Mouse (Mus musculus) spleen, postnatal 36 days (tissue): Measurements from ENCODE around the gene Ppp1cb.
A peak's percentile ranks its signal among the peaks of the same experiment; 100 is the strongest.

Experiments used
- DNase-seq, 2 experiments: peaks; one replicate each; pipeline ENCODE4 v3.0.0; 2022; ENCODE audit warnings: low spot score in 2 of 2, mixed read lengths in 1 of 2

The Ppp1cb gene

GRCm38 (mm10) chr5:32443906-32444305, 14.7 kb upstream of the Ppp1cb start:
- no peak for DNase-seq

- DNase-seq = no peak
These were observed 13.2 kb upstream of the Ppp1cb start for GRCm38 (mm10) chr5:32445287-32445921.

- no peak for DNase-seq
These were observed 12.2 kb upstream of the Ppp1cb start for GRCm38 (mm10) chr5:32446394-32446793.

- no peak for DNase-seq
These were observed 11.8 kb upstream of the Ppp1cb start for GRCm38 (mm10) chr5:32446810-32447209.

GRCm38 (mm10) chr5:32459251-32459881, 723 bp downstream of the Ppp1cb start:
- no peak for DNase-seq

GRCm38 (mm10) chr5:32459882-32460751, 1.5 kb downstream of the Ppp1cb start:
- DNase-seq = peak; percentile 23 to 61

- DNase-seq = peak in 1 of 2 experiments; percentile 24
These were observed 2.3 kb downstream of the Ppp1cb start for GRCm38 (mm10) chr5:32460973-32461372.

- DNase-seq = peak in 1 of 2 experiments; percentile 24
These were observed 13.8 kb downstream of the Ppp1cb start for GRCm38 (mm10) chr5:32472332-32473028.

- DNase-seq = no peak
These were observed 14.3 kb downstream of the Ppp1cb start for GRCm38 (mm10) chr5:32473029-32473352.

GRCm38 (mm10) chr5:32476501-32476900, 17.9 kb downstream of the Ppp1cb start:
- no peak for DNase-seq

GRCm38 (mm10) chr5:32478972-32479371, 20.3 kb downstream of the Ppp1cb start:
- DNase-seq = no peak

- DNase-seq = no peak
These were observed 26.8 kb downstream of the Ppp1cb start for GRCm38 (mm10) chr5:32485430-32485829.

GRCm38 (mm10) chr5:32488044-32488443, 29.4 kb downstream of the Ppp1cb start:
- DNase-seq = no peak

GRCm38 (mm10) chr5:32494084-32494700, 35.5 kb downstream of the Ppp1cb start:
- DNase-seq = no peak

GRCm38 (mm10) chr5:32508766-32509165, 50.1 kb downstream of the Ppp1cb start:
- DNase-seq = no peak

GRCm38 (mm10) chr5:32520381-32520780, 61.7 kb downstream of the Ppp1cb start:
- DNase-seq = peak in 1 of 2 experiments; percentile 4

GRCm38 (mm10) chr5:32549449-32549848, 90.8 kb downstream of the Ppp1cb start:
- DNase-seq = no peak

GRCm38 (mm10) chr5:32564697-32565096, 106.1 kb downstream of the Ppp1cb start:
- no peak for DNase-seq
